Mouse (Mus musculus) CH12.LX (cell line): ENCODE data around the gene Tln2.

Experiments used
- CTCF ChIP-seq, 2 experiments: IDR thresholded peaks in 1 of 2; conservative IDR thresholded peaks in 1 of 2; 2 replicates each; pipeline ENCODE4 v1.5.1; 2011 to 2012; ENCODE audit warnings: low read depth in 2 of 2, low read length in 2 of 2, improper control_type of control experiment in 1 of 2, inconsistent platforms in 1 of 2, mild to moderate bottlenecking in 1 of 2, moderate library complexity in 1 of 2
- EP300 ChIP-seq: IDR thresholded peaks from 2 replicates; pipeline ENCODE4 v1.6.1; 2011; ENCODE audit warnings: low read length, improper control_type of control experiment
- GABPA ChIP-seq: IDR thresholded peaks from 2 replicates; pipeline ENCODE4 v1.6.1; 2012; ENCODE audit warnings: low read depth, low read length, improper control_type of control experiment, inconsistent platforms; ENCODE audit not compliant: insufficient replicate concordance
- HCFC1 ChIP-seq: IDR thresholded peaks from 2 replicates; pipeline ENCODE4 v1.6.1; 2012; ENCODE audit warnings: low read depth, mild to moderate bottlenecking, inconsistent platforms, low read length, improper control_type of control experiment
- NELFE ChIP-seq: IDR thresholded peaks from 2 replicates; pipeline ENCODE4 v1.6.1; 2011; ENCODE audit warnings: low read depth, low read length, improper control_type of control experiment
- POLR2A ChIP-seq: IDR thresholded peaks from 2 replicates; pipeline ENCODE4 v1.6.1; 2011; ENCODE audit warnings: low read depth, mild to moderate bottlenecking, improper control_type of control experiment, low read length
- SIN3A ChIP-seq: IDR thresholded peaks from 2 replicates; pipeline ENCODE4 v1.6.1; 2012; ENCODE audit warnings: low read length, improper control_type of control experiment, inconsistent platforms
- SMC3 ChIP-seq: IDR thresholded peaks from 2 replicates; pipeline ENCODE4 v1.6.1; 2011; ENCODE audit warnings: low read depth, low read length, improper control_type of control experiment
- USF2 ChIP-seq: conservative IDR thresholded peaks from 2 replicates; pipeline ENCODE4 v1.6.1; 2011; ENCODE audit warnings: low read depth, low read length, improper control_type of control experiment
- ZMIZ1 ChIP-seq: IDR thresholded peaks from 2 replicates; pipeline ENCODE4 v1.6.1; 2012; ENCODE audit warnings: low read depth, mild to moderate bottlenecking, inconsistent platforms, low read length, improper control_type of control experiment

- TF ChIP-seq HCFC1 (no peak), POLR2A (no peak), CTCF (conservative IDR thresholded peaks at IDR 0.05 in 1 of 2, IDR thresholded peaks at IDR 0.05 in 1 of 2; ENCODE audit: low read depth in 2 of 2, low read length in 2 of 2) (no peak), EP300 (no peak), SIN3A (no peak), NELFE (no peak), USF2 (no peak), ZMIZ1 (no peak), SMC3 (no peak), GABPA (no peak)
Observed at GRCm38 (mm10) chr9:67205175-67205574, 354.3 kb downstream of the Tln2 start.
